Mouse (Mus musculus): ENCODE measurements around the gene Ctnnbip1. TPM values are rescaled to one million over a fixed set of nuclear protein-coding genes. Genes with fewer than 3 reads are reported as not detected.

The Ctnnbip1 gene
- polyA plus RNA-seq, 1 experiment from 2014 or later = 71.4 TPM

DNA sequence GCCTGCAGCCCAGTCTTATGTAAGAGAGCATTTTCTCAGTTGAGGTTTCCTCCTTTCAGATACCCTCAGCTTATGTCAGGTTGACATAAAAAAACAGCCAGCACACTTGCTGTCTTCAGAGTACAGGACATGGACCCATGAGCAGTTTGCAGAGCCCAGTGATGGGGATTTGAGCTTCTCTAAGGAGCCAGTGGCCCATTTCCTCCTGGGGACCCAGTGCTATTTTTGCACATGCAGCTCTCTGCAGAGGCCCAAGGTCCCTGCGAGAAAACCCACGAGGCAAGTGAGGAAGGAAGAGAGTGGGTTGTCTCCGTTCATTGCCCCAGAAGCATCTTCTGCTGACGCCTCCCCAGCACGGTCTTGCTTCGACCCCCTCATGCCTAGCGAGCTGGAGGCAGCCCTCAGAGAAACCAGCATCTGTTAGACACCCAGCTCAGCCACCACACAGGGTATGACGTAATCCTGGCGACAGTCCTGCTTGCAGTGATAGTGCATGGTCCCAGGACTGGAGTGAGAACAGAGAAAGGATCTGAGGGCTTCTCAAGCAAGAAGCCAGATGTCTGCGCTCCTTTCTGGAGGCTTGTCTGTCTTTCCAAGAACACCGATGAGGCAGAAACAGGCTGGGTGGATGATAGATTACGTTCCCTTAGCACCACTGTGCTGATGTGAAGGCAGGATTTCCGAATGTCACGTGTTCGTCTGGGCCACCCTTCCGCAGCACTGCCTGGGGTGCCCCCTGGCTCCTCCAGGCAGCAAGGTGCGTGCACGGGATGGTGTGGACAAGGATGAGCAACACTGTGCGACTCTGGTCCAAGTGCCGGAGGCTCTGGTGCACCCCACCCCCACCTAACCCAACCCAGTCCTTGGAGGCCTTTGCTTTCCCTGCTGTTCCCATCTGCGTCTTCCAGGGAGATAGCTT lies 44.2 kb downstream of the Ctnnbip1 start:
- Histone ChIP-seq H3K9me3 (ENCODE audit: control insufficient read depth, low read length) (no peaks in the 10 kb centered on the region), H3K36me3 (ENCODE audit: control insufficient read depth, insufficient read depth, low read length) (0 out of 2 replicates have a peak, but pooled peaks cover 7% of the 10 kb centered on the region), H3K4me2 (replicated peaks; ENCODE audit: low read depth, low read length) (peak overlapping the region; percentile 8; the same call in 1 of the 2 replicates), H3K4me1 (ENCODE audit: control insufficient read depth, insufficient read depth, low read length) (peaks cover 8% of the 10 kb centered on the region; the same call in 1 of the 2 replicates), H3K27me3 (ENCODE audit: control insufficient read depth, insufficient read depth, low read length) (no peaks in the 10 kb centered on the region), H3K9ac (ENCODE audit: low read depth, low read length) (no peak overlapping the region), H3K4me3 (ENCODE audit: low read length) (no peak overlapping the region), H3K27ac (ENCODE audit: low read depth, low read length) (no peak overlapping the region)
- ATAC-seq (ENCODE audit: low FRiP score, low TSS enrichment) = no peak
- WGBS = 68% methylated on average over 21 of the region's 21 CpGs

DNA sequence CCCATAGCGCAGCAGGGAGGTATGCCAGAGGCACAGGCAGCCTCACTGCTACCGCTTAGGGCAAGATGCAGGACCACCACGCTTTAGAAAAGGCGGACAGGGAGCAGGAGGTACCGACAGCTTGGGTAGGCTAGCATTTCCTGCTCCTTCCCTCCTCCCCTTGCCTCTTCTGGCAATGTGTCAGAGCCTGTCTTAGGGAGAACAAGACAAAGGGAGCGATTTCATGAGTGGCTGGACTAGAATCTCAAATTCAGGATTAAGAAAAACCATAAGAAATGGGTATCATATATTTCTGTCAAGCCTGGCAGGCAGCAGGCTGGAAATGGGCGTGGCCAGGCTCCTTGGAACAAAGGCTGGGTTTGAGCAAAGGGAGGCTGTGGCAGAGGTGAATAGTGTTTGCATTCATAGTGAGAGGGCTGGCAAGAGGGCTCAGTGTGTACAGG lies 44.9 kb downstream of the Ctnnbip1 start:
- 53% methylated on average over 7 of the region's 7 CpGs for WGBS
- Histone ChIP-seq H3K27ac (ENCODE audit: low read depth, low read length) (no peak overlapping the region), H3K9me3 (ENCODE audit: control insufficient read depth, low read length) (no peaks in the 10 kb centered on the region), H3K4me1 (ENCODE audit: control insufficient read depth, insufficient read depth, low read length) (peaks cover 8% of the 10 kb centered on the region; the same call in 1 of the 2 replicates), H3K27me3 (ENCODE audit: control insufficient read depth, insufficient read depth, low read length) (no peaks in the 10 kb centered on the region), H3K9ac (ENCODE audit: low read depth, low read length) (no peak overlapping the region), H3K4me3 (ENCODE audit: low read length) (no peak overlapping the region), H3K36me3 (ENCODE audit: control insufficient read depth, insufficient read depth, low read length) (0 out of 2 replicates have a peak, but pooled peaks cover 7% of the 10 kb centered on the region), H3K4me2 (replicated peaks; ENCODE audit: low read depth, low read length) (0 out of 2 replicates have a peak overlapping the region, but pooled peaks have one; percentile 8)
- no peak for ATAC-seq (ENCODE audit: low FRiP score, low TSS enrichment)

DNA sequence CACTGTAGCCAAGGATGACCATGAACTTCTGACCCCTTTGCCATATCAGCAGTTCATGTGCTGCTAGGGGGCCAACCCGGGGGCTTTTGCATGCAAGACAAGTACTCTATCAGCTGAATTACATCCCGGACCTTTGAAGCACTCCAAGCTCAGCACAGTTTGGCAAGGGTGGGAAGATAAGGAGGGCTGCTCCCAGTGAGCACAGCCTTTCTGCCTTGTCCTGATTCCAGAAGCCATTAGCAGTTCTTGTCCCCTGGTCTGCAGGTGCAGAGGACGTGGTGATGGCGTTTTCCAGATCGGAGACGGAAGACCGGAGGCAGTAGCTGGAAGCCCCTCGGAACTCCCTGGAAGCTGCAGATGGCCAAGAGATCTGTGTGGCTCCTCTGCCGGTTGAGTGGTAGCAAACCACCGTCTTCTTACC lies 45.9 kb downstream of the Ctnnbip1 start:
- Histone ChIP-seq H3K9me3 (ENCODE audit: control insufficient read depth, low read length) (no peaks in the 10 kb centered on the region), H3K4me3 (ENCODE audit: low read length) (no peak overlapping the region), H3K4me2 (replicated peaks; ENCODE audit: low read depth, low read length) (no peak overlapping the region), H3K36me3 (ENCODE audit: control insufficient read depth, insufficient read depth, low read length) (0 out of 2 replicates have a peak, but pooled peaks cover 7% of the 10 kb centered on the region), H3K4me1 (ENCODE audit: control insufficient read depth, insufficient read depth, low read length) (peaks cover 8% of the 10 kb centered on the region; the same call in 1 of the 2 replicates), H3K27ac (ENCODE audit: low read depth, low read length) (no peak overlapping the region), H3K27me3 (ENCODE audit: control insufficient read depth, insufficient read depth, low read length) (no peaks in the 10 kb centered on the region), H3K9ac (ENCODE audit: low read depth, low read length) (no peak overlapping the region)
- 88% methylated on average over 10 of the region's 10 CpGs for WGBS
- ATAC-seq (ENCODE audit: low FRiP score, low TSS enrichment) = no peak

DNA sequence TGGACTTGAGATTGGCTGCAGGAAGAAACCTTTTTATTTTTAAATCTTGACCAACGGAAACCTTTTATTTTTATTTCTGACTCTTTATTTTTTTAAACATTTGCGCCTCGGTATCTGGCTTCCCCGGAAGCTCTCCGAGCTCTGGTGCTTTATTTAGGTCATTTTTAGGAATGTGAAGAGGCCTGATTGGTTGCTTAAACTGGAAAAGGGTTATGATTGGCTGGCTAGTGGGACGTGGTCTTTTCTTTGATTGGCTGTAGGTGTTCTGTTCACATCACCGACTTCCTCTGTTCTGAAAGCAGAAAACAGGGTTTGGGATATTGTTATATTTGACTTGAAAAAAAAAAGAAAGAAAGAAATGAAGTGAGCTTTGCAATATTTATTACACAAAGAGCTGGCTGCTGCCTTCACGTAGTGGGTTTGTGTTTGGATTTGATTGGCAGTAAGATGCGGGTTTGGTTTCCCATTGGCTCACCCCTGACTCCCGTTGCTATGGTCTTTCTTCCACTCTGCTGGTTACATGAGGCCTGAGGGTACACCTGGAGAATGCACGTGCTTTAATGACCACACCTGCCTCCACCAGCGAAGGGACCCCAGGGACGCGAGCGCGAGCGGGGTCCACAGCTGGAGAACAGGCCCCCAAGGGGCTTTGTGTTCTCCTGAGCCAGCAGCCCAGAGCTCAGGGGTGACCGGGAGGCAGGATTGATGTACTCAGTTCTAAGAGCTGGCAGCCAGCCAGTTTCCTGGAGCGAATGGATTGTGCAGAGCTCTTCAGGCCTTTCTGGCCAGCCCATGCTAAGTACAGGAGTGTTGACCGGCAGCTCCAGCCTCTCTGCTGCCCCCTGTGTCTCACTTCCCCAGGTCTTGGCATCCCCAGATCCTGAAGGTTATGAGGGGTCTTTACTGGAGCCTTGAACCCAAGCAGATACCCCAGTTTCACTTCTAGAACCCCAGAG lies 46.7 kb downstream of the Ctnnbip1 start:
- peak; percentile 75 for ATAC-seq (ENCODE audit: low FRiP score, low TSS enrichment)
- H3K4me1 ChIP-seq (ENCODE audit: control insufficient read depth, insufficient read depth, low read length) = peaks cover 8% of the 10 kb centered on the region; the same call in 1 of the 2 replicates

DNA sequence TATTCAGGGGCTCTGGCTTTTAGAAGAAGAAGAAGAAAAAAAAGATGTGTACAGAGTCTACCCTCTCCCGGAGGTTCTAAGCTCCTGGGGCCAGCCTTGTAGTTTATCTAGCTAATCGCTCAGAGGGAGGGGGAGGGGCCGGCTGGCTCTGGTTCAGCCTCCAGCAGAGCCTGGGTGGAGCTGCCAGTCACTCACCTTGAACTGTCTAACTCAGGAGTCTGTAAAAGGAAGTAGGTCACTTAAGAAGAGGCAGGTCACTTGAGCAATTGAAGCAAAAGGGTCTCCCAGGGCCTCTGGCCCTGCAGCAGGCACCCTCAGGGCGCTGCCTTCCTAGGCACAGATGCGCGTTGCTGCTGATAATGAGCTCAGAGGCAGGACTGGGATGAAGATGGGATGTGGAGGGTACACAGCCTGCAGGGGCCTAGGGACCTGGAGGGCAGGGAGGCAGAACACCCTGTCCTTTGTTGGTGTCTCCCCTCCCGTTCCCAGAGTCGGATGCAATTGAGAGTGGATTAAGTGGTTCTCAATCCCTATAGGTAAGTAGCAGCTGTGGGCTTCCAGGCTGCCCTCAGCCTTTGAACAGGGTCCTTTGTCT lies 49.5 kb downstream of the Ctnnbip1 start:
- ATAC-seq (ENCODE audit: low FRiP score, low TSS enrichment) = no peak
- Histone ChIP-seq H3K9me3 (ENCODE audit: control insufficient read depth, low read length) (no peaks in the 10 kb centered on the region), H3K4me2 (replicated peaks; ENCODE audit: low read depth, low read length) (no peak overlapping the region), H3K9ac (ENCODE audit: low read depth, low read length) (no peak overlapping the region; the same call in 1 of the 2 replicates), H3K27ac (ENCODE audit: low read depth, low read length) (no peak overlapping the region), H3K36me3 (ENCODE audit: control insufficient read depth, insufficient read depth, low read length) (no peaks in the 10 kb centered on the region), H3K4me1 (ENCODE audit: control insufficient read depth, insufficient read depth, low read length) (peaks cover 11% of the 10 kb centered on the region; the same call in 1 of the 2 replicates), H3K27me3 (ENCODE audit: control insufficient read depth, insufficient read depth, low read length) (no peaks in the 10 kb centered on the region), H3K4me3 (ENCODE audit: low read length) (no peak overlapping the region)
- 29% methylated on average over 8 of the region's 8 CpGs for WGBS

More for the DNA sequence above, 46.7 kb downstream of the Ctnnbip1 start:
- Histone ChIP-seq H3K9ac (ENCODE audit: low read depth, low read length) (no peak overlapping the region), H3K4me2 (replicated peaks; ENCODE audit: low read depth, low read length) (no peak overlapping the region; the same call in 1 of the 2 replicates), H3K27me3 (ENCODE audit: control insufficient read depth, insufficient read depth, low read length) (no peaks in the 10 kb centered on the region), H3K4me3 (ENCODE audit: low read length) (no peak overlapping the region), H3K36me3 (ENCODE audit: control insufficient read depth, insufficient read depth, low read length) (0 out of 2 replicates have a peak, but pooled peaks cover 3% of the 10 kb centered on the region), H3K27ac (ENCODE audit: low read depth, low read length) (peak overlapping the region; percentile 10), H3K9me3 (ENCODE audit: control insufficient read depth, low read length) (no peaks in the 10 kb centered on the region)
- WGBS = 47% methylated on average over 20 of the region's 20 CpGs

DNA sequence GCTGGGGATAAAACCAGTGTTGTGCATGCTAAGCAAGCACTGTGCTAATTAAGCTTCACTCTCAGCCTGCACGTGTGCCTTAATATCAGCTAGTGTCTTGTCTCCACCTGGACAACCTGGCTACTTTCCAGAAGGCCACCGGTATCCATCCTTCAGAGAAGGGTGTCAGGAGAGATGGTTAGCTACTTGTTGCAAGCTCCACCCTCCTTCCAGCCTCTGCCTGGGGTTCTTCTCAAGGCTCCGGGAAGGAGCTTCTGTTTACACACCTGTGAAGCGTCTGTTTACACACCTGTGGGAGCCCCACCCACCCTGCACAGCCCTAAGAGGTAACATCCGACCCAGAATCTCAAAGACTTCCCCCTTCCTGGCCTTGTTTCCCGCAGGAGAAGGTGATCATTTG lies 50.6 kb downstream of the Ctnnbip1 start:
- Histone ChIP-seq H3K9ac (ENCODE audit: low read depth, low read length) (no peak overlapping the region), H3K36me3 (ENCODE audit: control insufficient read depth, insufficient read depth, low read length) (no peaks in the 10 kb centered on the region)
- WGBS = 61% methylated on average over 6 of the region's 6 CpGs

DNA sequence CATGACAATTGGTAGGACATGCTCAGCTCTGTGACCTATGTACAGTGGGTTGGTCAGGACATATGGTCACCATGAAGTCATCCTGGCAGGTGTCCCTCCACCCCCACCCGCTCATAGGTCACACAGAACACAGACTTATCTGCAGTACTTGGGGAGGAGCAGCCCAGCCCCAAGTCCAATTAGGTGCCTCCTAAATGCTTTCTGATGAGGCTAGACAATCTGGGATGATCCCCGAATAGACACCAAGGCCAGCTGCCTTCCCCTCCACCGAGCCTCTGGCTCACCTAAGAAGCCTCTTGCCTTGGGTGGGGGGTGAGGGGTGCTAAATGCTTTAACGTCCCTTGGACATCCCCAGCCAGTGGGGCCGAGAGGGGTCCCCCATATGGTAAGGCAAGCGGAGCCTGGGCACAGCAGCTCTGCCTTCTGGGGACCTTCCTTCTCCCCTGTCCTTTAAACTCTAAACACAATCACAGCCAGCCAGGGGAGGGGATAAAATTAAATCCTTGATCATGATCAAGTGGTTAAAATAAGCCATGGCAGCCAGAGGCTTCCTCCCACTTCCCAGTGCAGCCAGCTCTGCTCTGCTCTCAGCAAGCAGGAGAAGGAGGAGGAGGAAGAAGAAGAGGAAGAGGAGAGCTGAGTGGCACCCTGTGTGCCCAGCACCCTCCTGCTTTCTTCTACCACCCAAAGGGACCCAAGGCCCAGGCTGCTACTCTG lies 51.9 kb downstream of the Ctnnbip1 start:
- Histone ChIP-seq H3K9me3 (ENCODE audit: control insufficient read depth, low read length) (no peaks in the 10 kb centered on the region), H3K9ac (ENCODE audit: low read depth, low read length) (no peak overlapping the region), H3K4me2 (replicated peaks; ENCODE audit: low read depth, low read length) (no peak overlapping the region), H3K4me3 (ENCODE audit: low read length) (no peak overlapping the region), H3K4me1 (ENCODE audit: control insufficient read depth, insufficient read depth, low read length) (peaks cover 5% of the 10 kb centered on the region; the same call in 1 of the 2 replicates), H3K27ac (ENCODE audit: low read depth, low read length) (no peak overlapping the region), H3K27me3 (ENCODE audit: control insufficient read depth, insufficient read depth, low read length) (no peaks in the 10 kb centered on the region), H3K36me3 (ENCODE audit: control insufficient read depth, insufficient read depth, low read length) (no peaks in the 10 kb centered on the region)
- ATAC-seq (ENCODE audit: low FRiP score, low TSS enrichment) = no peak
- WGBS = 82% methylated on average over 6 of the region's 6 CpGs

More for the DNA sequence above, 50.6 kb downstream of the Ctnnbip1 start:
- Histone ChIP-seq H3K4me3 (ENCODE audit: low read length) (no peak overlapping the region), H3K9me3 (ENCODE audit: control insufficient read depth, low read length) (no peaks in the 10 kb centered on the region), H3K27ac (ENCODE audit: low read depth, low read length) (no peak overlapping the region), H3K4me2 (replicated peaks; ENCODE audit: low read depth, low read length) (no peak overlapping the region), H3K4me1 (ENCODE audit: control insufficient read depth, insufficient read depth, low read length) (peaks cover 8% of the 10 kb centered on the region; the same call in 1 of the 2 replicates), H3K27me3 (ENCODE audit: control insufficient read depth, insufficient read depth, low read length) (no peaks in the 10 kb centered on the region)
- ATAC-seq (ENCODE audit: low FRiP score, low TSS enrichment) = no peak

DNA sequence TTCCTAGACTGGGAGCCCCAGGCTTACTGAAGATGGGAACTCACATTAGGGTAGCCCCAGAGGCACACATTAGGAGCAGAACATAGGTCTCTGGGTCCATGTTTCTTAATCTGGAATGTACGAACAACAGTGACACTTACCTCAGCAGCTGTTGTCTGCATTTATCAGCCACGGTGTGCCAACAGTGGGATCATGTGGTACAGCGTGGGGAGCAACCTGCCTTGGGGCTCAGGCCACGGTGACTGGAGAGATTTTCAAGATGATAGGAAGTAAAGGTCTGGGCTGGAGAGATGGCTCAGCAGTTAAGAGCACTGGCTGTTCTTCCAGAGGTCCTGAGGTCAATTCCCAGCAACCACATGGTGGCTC lies 52.4 kb downstream of the Ctnnbip1 start:
- H3K9me3 ChIP-seq (ENCODE audit: control insufficient read depth, low read length) = no peaks in the 10 kb centered on the region
- ATAC-seq (ENCODE audit: low FRiP score, low TSS enrichment) = no peak
- 0 out of 2 replicates have a peak, but pooled peaks cover 3% of the 10 kb centered on the region for H3K4me1 ChIP-seq (ENCODE audit: control insufficient read depth, insufficient read depth, low read length)
- H3K4me3 ChIP-seq (ENCODE audit: low read length) = no peak overlapping the region
- H3K27ac ChIP-seq (ENCODE audit: low read depth, low read length) = no peak overlapping the region
- no peak overlapping the region for H3K4me2 ChIP-seq (replicated peaks; ENCODE audit: low read depth, low read length)
- no peak overlapping the region for H3K9ac ChIP-seq (ENCODE audit: low read depth, low read length)
- 69% methylated on average over 4 of the region's 4 CpGs for WGBS
- H3K27me3 ChIP-seq (ENCODE audit: control insufficient read depth, insufficient read depth, low read length) = no peaks in the 10 kb centered on the region
- H3K36me3 ChIP-seq (ENCODE audit: control insufficient read depth, insufficient read depth, low read length) = no peaks in the 10 kb centered on the region
